29 mouse cellular contexts compared by ENCODE assay signal in the genomic region with DNA sequence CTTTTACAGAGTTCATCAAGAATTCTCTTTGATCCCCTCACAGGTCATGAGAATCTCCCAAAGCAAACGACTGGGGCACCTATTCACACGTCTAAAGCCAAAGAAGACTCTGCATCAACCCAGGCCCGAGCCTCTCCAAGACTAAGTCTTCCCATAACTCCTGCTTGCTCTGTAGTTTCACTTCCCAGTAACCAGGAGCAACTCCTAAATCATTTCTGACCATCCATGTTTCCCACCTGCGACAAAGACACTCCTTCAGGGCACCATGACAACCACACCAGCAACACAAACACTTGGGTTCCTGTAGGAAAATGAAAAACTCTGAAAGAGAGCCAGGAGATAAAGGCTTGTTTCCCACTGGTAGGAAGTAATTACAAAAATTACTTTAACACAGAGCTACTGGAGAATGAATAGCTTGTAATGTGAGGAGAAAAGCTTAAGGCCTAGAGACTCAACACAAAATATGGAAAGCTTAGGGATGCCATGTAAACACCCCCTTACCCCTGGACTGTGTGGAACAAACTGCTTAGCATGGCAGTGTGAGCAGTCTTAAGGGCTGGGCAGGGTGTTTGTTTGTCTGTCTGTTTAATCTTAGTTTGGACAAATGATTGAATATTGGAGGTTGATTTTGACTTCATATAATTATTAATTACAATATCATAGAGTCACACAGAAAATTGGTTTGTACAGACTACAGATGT.
A peak's percentile ranks its signal among the peaks of the same experiment; 100 is the strongest.
DNase-seq lines count a peak whose midpoint lies in the region; ATAC-seq and TF ChIP-seq lines count a peak whose summit lies in the region.
"Had no signal": no experiment of that assay in that cellular context is flagged by ENCODE, and none has a peak within 500 bp of the region (broad histone marks: within the 10 kb centered on the region; RNA-seq: fewer than 3 reads in every experiment).

No protein-coding gene starts in this region.

- no peak overlapping the region for H3K27ac ChIP-seq in hindbrain, embryonic 13.5 days
- H3K27ac ChIP-seq in hindbrain, embryonic 16.5 days (ENCODE audit: low read depth, low read length) = no peak overlapping the region
- no peak overlapping the region for H3K27ac ChIP-seq in neural tube, embryonic 14.5 days (ENCODE audit: low read depth, low read length)
- H3K27ac ChIP-seq: embryonic facial prominence, embryonic 13.5 days; heart, embryonic 10.5 days; heart, embryonic 15.5 days; left cerebral cortex, adult 2 months; limb, embryonic 13.5 days; lung, embryonic 15.5 days; neural tube, embryonic 12.5 days had no signal

- WGBS in hindbrain, embryonic 13.5 days = 47% methylated on average over 4 of the region's 4 CpGs
- 46% methylated on average over 4 of the region's 4 CpGs for WGBS in hindbrain, embryonic 16.5 days
- 33% methylated on average over 4 of the region's 4 CpGs for WGBS in neural tube, embryonic 14.5 days

- TF ChIP-seq CTCF in brain, embryonic 14.5 days (IDR thresholded peaks at IDR 0.05; ENCODE audit: borderline replicate concordance, extremely low read depth, insufficient read depth, insufficient read length) = no peak

- no peak overlapping the region for H3K4me3 ChIP-seq in hindbrain, embryonic 13.5 days
- H3K4me3 ChIP-seq in hindbrain, embryonic 16.5 days (ENCODE audit: low read length) = no peak overlapping the region
- no peak overlapping the region for H3K4me3 ChIP-seq in neural tube, embryonic 14.5 days (ENCODE audit: low read depth, low read length)
- H3K4me3 ChIP-seq: embryonic facial prominence, embryonic 13.5 days; heart, embryonic 10.5 days; heart, embryonic 15.5 days; left cerebral cortex, adult 2 months; limb, embryonic 13.5 days; lung, embryonic 15.5 days; neural tube, embryonic 12.5 days had no signal

- peak; percentile 4 for DNase-seq in embryo, embryonic 10 days (ENCODE audit: low spot score)
- DNase-seq in embryo, embryonic 11 days = no peak
- peak; percentile 42 for DNase-seq in brain, embryonic 14.5 days (ENCODE audit: low read depth)
- DNase-seq in left cerebral cortex, adult 9 months (ENCODE audit: low spot score in 2 of 2) = no peak
- DNase-seq: adrenal gland, adult 2 months; adrenal gland, postnatal 36 days; cerebellum, adult 2 months; cerebellum, postnatal 14 days; gastrocnemius, postnatal 14 days; heart, adult 11 months; kidney, adult 11 months; kidney, postnatal 14 days; midbrain, embryonic 14.5 days; retina, postnatal 1 day; right cerebral cortex, postnatal 14 days had no signal

- H3K4me1 ChIP-seq in hindbrain, embryonic 13.5 days (replicated peaks) = no peaks in the 10 kb centered on the region
- no peaks in the 10 kb centered on the region for H3K4me1 ChIP-seq in hindbrain, embryonic 16.5 days (ENCODE audit: control insufficient read depth, insufficient read depth, low read depth, low read length)
- no peaks in the 10 kb centered on the region for H3K4me1 ChIP-seq in neural tube, embryonic 14.5 days (ENCODE audit: control insufficient read depth, insufficient read depth, low read length)
- H3K4me1 ChIP-seq: embryonic facial prominence, embryonic 13.5 days; heart, embryonic 10.5 days; heart, embryonic 15.5 days; limb, embryonic 13.5 days; lung, embryonic 15.5 days; neural tube, embryonic 12.5 days had no signal

- H3K4me2 ChIP-seq in hindbrain, embryonic 13.5 days = no peak overlapping the region
- H3K4me2 ChIP-seq in hindbrain, embryonic 16.5 days (ENCODE audit: low read length) = no peak overlapping the region
- no peak overlapping the region for H3K4me2 ChIP-seq in neural tube, embryonic 14.5 days (ENCODE audit: low read depth, low read length)
- H3K4me2 ChIP-seq: embryonic facial prominence, embryonic 13.5 days; heart, embryonic 15.5 days; limb, embryonic 13.5 days; liver, embryonic 11.5 days; lung, embryonic 15.5 days; neural tube, embryonic 12.5 days had no signal

- H3K27me3 ChIP-seq in hindbrain, embryonic 13.5 days = no peaks in the 10 kb centered on the region
- no peaks in the 10 kb centered on the region for H3K27me3 ChIP-seq in hindbrain, embryonic 16.5 days (replicated peaks; ENCODE audit: control insufficient read depth, insufficient read depth, low read length)
- no peaks in the 10 kb centered on the region for H3K27me3 ChIP-seq in neural tube, embryonic 14.5 days (ENCODE audit: control insufficient read depth, insufficient read depth, low read length)
- H3K27me3 ChIP-seq: CH12.LX; embryonic facial prominence, embryonic 13.5 days; heart, embryonic 15.5 days; limb, embryonic 13.5 days; lung, embryonic 15.5 days; neural tube, embryonic 12.5 days had no signal

- no peaks in the 10 kb centered on the region for H3K9me3 ChIP-seq in hindbrain, embryonic 13.5 days
- H3K9me3 ChIP-seq in hindbrain, embryonic 16.5 days (ENCODE audit: control insufficient read depth, low read length) = no peaks in the 10 kb centered on the region
- no peaks in the 10 kb centered on the region for H3K9me3 ChIP-seq in neural tube, embryonic 14.5 days (ENCODE audit: control insufficient read depth, low read length)
- H3K9me3 ChIP-seq: embryonic facial prominence, embryonic 13.5 days; heart, embryonic 10.5 days; heart, embryonic 15.5 days; limb, embryonic 13.5 days; lung, embryonic 15.5 days; neural tube, embryonic 12.5 days had no signal

- H3K9ac ChIP-seq in hindbrain, embryonic 13.5 days = no peak overlapping the region
- H3K9ac ChIP-seq in hindbrain, embryonic 16.5 days (ENCODE audit: low read depth, low read length) = no peak overlapping the region
- no peak overlapping the region for H3K9ac ChIP-seq in neural tube, embryonic 14.5 days (replicated peaks; ENCODE audit: low read depth, low read length)
- H3K9ac ChIP-seq: embryonic facial prominence, embryonic 13.5 days; heart, embryonic 15.5 days; limb, embryonic 13.5 days; lung, embryonic 15.5 days; neural tube, embryonic 12.5 days had no signal

- no peaks in the 10 kb centered on the region for H3K36me3 ChIP-seq in hindbrain, embryonic 13.5 days
- no peaks in the 10 kb centered on the region for H3K36me3 ChIP-seq in hindbrain, embryonic 16.5 days (ENCODE audit: control insufficient read depth, insufficient read depth, low read length)
- H3K36me3 ChIP-seq in neural tube, embryonic 14.5 days (ENCODE audit: control insufficient read depth, insufficient read depth, low read length) = no peaks in the 10 kb centered on the region
- H3K36me3 ChIP-seq: embryonic facial prominence, embryonic 13.5 days; heart, embryonic 10.5 days; heart, embryonic 15.5 days; limb, embryonic 13.5 days; lung, embryonic 15.5 days; neural tube, embryonic 12.5 days had no signal

- no peak for TF ChIP-seq POLR2A in brain, embryonic 14.5 days (IDR thresholded peaks at IDR 0.05; ENCODE audit: borderline replicate concordance, extremely low read depth, insufficient read depth, insufficient read length, poor library complexity, severe bottlenecking)

- ATAC-seq in hindbrain, embryonic 13.5 days (ENCODE audit: low FRiP score) = peak; percentile 57; the same call in 1 of the 2 replicates
- ATAC-seq in hindbrain, embryonic 16.5 days = no peak; the same call in 1 of the 2 replicates
- peak; percentile 56; the same call in 1 of the 2 replicates for ATAC-seq in neural tube, embryonic 14.5 days (ENCODE audit: low read depth)
- ATAC-seq: activated CD4-positive, CD25-positive, alpha-beta regulatory T cell, adult 4 months; inflammation-experienced regulatory T-cells, adult 6 months had no signal

Comparison
In these comparisons a context has a peak if more than half of its experiments do, and no peak if none do; other contexts are left out.
1. DNase-seq: peak in embryo, embryonic 10 days (single experiment) and brain, embryonic 14.5 days (single experiment); none in embryo, embryonic 11 days (single experiment) and left cerebral cortex, adult 9 months (0 of 2).